Mouse (Mus musculus): ENCODE measurements around the gene Il16.
"Not testable (repeated sequence)": the region's sequence is repeated elsewhere in the genome, so short reads cannot be mapped to it uniquely, and the experiment has no call there.

Il16 gene

GRCm38 (mm10) chr7:83736341-83737115 lies 9.0 kb downstream of the Il16 start:
- in situ Hi-C loops (cut with MboI, MseI): no loop called here

- in situ Hi-C loops (cut with MboI, MseI): no loop called here
These were observed 10.3 kb downstream of the Il16 start for GRCm38 (mm10) chr7:83735108-83735781.

GRCm38 (mm10) chr7:83734671-83735082 lies 10.8 kb downstream of the Il16 start:
- in situ Hi-C loops (cut with MboI, MseI): no loop called here

GRCm38 (mm10) chr7:83734246-83734645 lies 11.3 kb downstream of the Il16 start:
- in situ Hi-C loops (cut with MboI, MseI): no loop called here

- in situ Hi-C loops (cut with MboI, MseI): no loop called here
These were observed 12.7 kb downstream of the Il16 start for GRCm38 (mm10) chr7:83732781-83733180.

- in situ Hi-C loops (cut with MboI, MseI): no loop called here
These were observed 13.4 kb downstream of the Il16 start for GRCm38 (mm10) chr7:83731961-83732666.

- in situ Hi-C loops (cut with MboI, MseI): no loop called here
These were observed 14.2 kb downstream of the Il16 start for GRCm38 (mm10) chr7:83731297-83731696.

- in situ Hi-C loops (cut with MboI, MseI): no loop called here
These were observed 18.4 kb downstream of the Il16 start for GRCm38 (mm10) chr7:83726936-83727632.

- in situ Hi-C loops (cut with MboI, MseI): no loop called here
These were observed 19.7 kb downstream of the Il16 start for GRCm38 (mm10) chr7:83725801-83726200.

- in situ Hi-C loops (cut with MboI, MseI): no loop called here
These were observed 21.0 kb downstream of the Il16 start for GRCm38 (mm10) chr7:83724541-83724940.

- in situ Hi-C loops (cut with MboI, MseI): no loop called here
These were observed 21.6 kb downstream of the Il16 start for GRCm38 (mm10) chr7:83723954-83724353.

GRCm38 (mm10) chr7:83723221-83723620 lies 22.3 kb downstream of the Il16 start:
- in situ Hi-C loops (cut with MboI, MseI): no loop called here

- in situ Hi-C loops (cut with MboI, MseI): no loop called here
These were observed 23.0 kb downstream of the Il16 start for GRCm38 (mm10) chr7:83722485-83722884.

GRCm38 (mm10) chr7:83720231-83720630 lies 25.3 kb downstream of the Il16 start:
- in situ Hi-C loops (cut with MboI, MseI): no loop called here

- in situ Hi-C loops (cut with MboI, MseI): no loop called here
These were observed 28.4 kb downstream of the Il16 start for GRCm38 (mm10) chr7:83717021-83717725.

- in situ Hi-C loops (cut with MboI, MseI): no loop called here
These were observed 31.9 kb downstream of the Il16 start for GRCm38 (mm10) chr7:83713639-83714038.

- in situ Hi-C loops (cut with MboI, MseI): not testable (repeated sequence)
These were observed 33.8 kb downstream of the Il16 start for GRCm38 (mm10) chr7:83711676-83712259.

GRCm38 (mm10) chr7:83703046-83703775 lies 42.3 kb downstream of the Il16 start:
- in situ Hi-C loops (cut with MboI, MseI): no loop called here

GRCm38 (mm10) chr7:83699066-83699745 lies 46.3 kb downstream of the Il16 start:
- in situ Hi-C loops (cut with MboI, MseI): no loop called here

Data from regulatory T cell (primary cell).